In genomic region chr13:54596107-54596690, GRCm38 (mm10) we compare ENCODE assay signal across 17 mouse cellular contexts. TPM values are rescaled to one million over a fixed set of nuclear protein-coding genes. Genes with fewer than 3 reads are reported as not detected.
DNase-seq lines count a peak whose midpoint lies in the region; ATAC-seq and TF ChIP-seq lines count a peak whose summit lies in the region.
"Had no signal": no experiment of that assay in that cellular context is flagged by ENCODE, and none has a peak within 500 bp of the region (broad histone marks: within the 10 kb centered on the region; RNA-seq: fewer than 3 reads in every experiment).

No protein-coding gene starts in this region.

- H3K27me3 ChIP-seq in lung, embryonic 16.5 days (ENCODE audit: control insufficient read depth, insufficient read depth, low read depth, low read length), result no peaks in the 10 kb centered on the region
- H3K27me3 ChIP-seq in heart, postnatal 0 days (ENCODE audit: control insufficient read depth, insufficient read depth, low read length), result no peaks in the 10 kb centered on the region
- no peaks in the 10 kb centered on the region for H3K27me3 ChIP-seq in stomach, postnatal 0 days (ENCODE audit: control insufficient read depth, insufficient read depth, low read length)
- H3K27me3 ChIP-seq: embryonic facial prominence, embryonic 15.5 days had no signal

- H3K27ac ChIP-seq in gastrocnemius, adult 2 months, result peak overlapping the region; percentile 46
- no peak overlapping the region for H3K27ac ChIP-seq in lung, embryonic 16.5 days (ENCODE audit: low read length)
- peak overlapping the region; percentile 64 for H3K27ac ChIP-seq in heart, postnatal 0 days (ENCODE audit: low read depth)
- H3K27ac ChIP-seq in stomach, postnatal 0 days (replicated peaks), result no peak overlapping the region
- H3K27ac ChIP-seq: embryonic facial prominence, embryonic 15.5 days; midbrain, embryonic 12.5 days had no signal

- intact Hi-C loops in gastrocnemius, adult 2 months (cut with DNase I), result no loop called here
- intact Hi-C loops in gastrocnemius, postnatal 14 days (cut with DNase I; ENCODE audit: low total_unique reads), result no loop called here

- no peak for TF ChIP-seq CTCF in gastrocnemius, adult 2 months (IDR thresholded peaks at IDR 0.05)
- no peak for TF ChIP-seq CTCF in heart, postnatal 0 days (IDR thresholded peaks at IDR 0.05; ENCODE audit: low read depth)
- peak; percentile 8; the same call in 1 of the 2 replicates for TF ChIP-seq CTCF in stomach, postnatal 0 days (IDR thresholded peaks at IDR 0.05; ENCODE audit: low read depth)

- H3K4me3 ChIP-seq in gastrocnemius, adult 2 months, result no peak overlapping the region
- H3K4me3 ChIP-seq in lung, embryonic 16.5 days (ENCODE audit: low read length), result no peak overlapping the region
- H3K4me3 ChIP-seq in heart, postnatal 0 days (ENCODE audit: low read depth, low read length), result no peak overlapping the region
- no peak overlapping the region for H3K4me3 ChIP-seq in stomach, postnatal 0 days (ENCODE audit: low read depth, low read length)
- H3K4me3 ChIP-seq: embryonic facial prominence, embryonic 15.5 days; midbrain, embryonic 12.5 days had no signal

- no peak for TF ChIP-seq EP300 in heart, postnatal 0 days (IDR thresholded peaks at IDR 0.05; ENCODE audit: low read depth)
- TF ChIP-seq EP300 in stomach, postnatal 0 days (optimal IDR thresholded peaks at IDR 0.05), result no peak

- H3K4me2 ChIP-seq in lung, embryonic 16.5 days (ENCODE audit: low read depth, low read length), result no peak overlapping the region
- peak overlapping the region; percentile 25 for H3K4me2 ChIP-seq in heart, postnatal 0 days (ENCODE audit: low read depth, low read length)
- no peak overlapping the region for H3K4me2 ChIP-seq in stomach, postnatal 0 days (replicated peaks; ENCODE audit: low read depth)
- H3K4me2 ChIP-seq: embryonic facial prominence, embryonic 15.5 days; liver, embryonic 11.5 days; midbrain, embryonic 12.5 days had no signal

- no peaks in the 10 kb centered on the region for H3K9me3 ChIP-seq in lung, embryonic 16.5 days (ENCODE audit: control insufficient read depth, low read length)
- no peaks in the 10 kb centered on the region for H3K9me3 ChIP-seq in heart, postnatal 0 days (replicated peaks; ENCODE audit: control insufficient read depth, low read length)
- no peaks in the 10 kb centered on the region for H3K9me3 ChIP-seq in stomach, postnatal 0 days (ENCODE audit: control insufficient read depth, low read length)
- H3K9me3 ChIP-seq: embryonic facial prominence, embryonic 15.5 days; midbrain, embryonic 12.5 days had no signal

- H3K9ac ChIP-seq in lung, embryonic 16.5 days (ENCODE audit: low read length), result no peak overlapping the region
- H3K9ac ChIP-seq in heart, postnatal 0 days (replicated peaks; ENCODE audit: low read depth, low read length), result no peak overlapping the region
- no peak overlapping the region for H3K9ac ChIP-seq in stomach, postnatal 0 days (ENCODE audit: low read length)
- H3K9ac ChIP-seq: embryonic facial prominence, embryonic 15.5 days; midbrain, embryonic 12.5 days had no signal

- peak; percentile 11; the same call in 1 of the 2 replicates for ATAC-seq in lung, embryonic 16.5 days (ENCODE audit: low read depth)
- peak; percentile 60 for ATAC-seq in heart, postnatal 0 days (ENCODE audit: insufficient read depth, low read depth)
- peak; percentile 57; the same call in 1 of the 2 replicates for ATAC-seq in stomach, postnatal 0 days (ENCODE audit: low FRiP score, low TSS enrichment)
- ATAC-seq: forebrain, embryonic 14.5 days had no signal

- WGBS in lung, embryonic 16.5 days, result 61% methylated on average over 8 of the region's 8 CpGs
- 46% methylated on average over 8 of the region's 8 CpGs for WGBS in heart, postnatal 0 days
- 60% methylated on average over 8 of the region's 8 CpGs for WGBS in stomach, postnatal 0 days

- DNase-seq in gastrocnemius, adult 2 months, result no peak
- DNase-seq in gastrocnemius, postnatal 14 days, result no peak
- no peak for DNase-seq in lung, adult 18-20 months
- DNase-seq in heart, postnatal 0 days (ENCODE audit: low spot score), result peak; percentile 41
- DNase-seq in stomach, postnatal 0 days (ENCODE audit: low spot score), result peak; percentile 54
- no peak for DNase-seq in frontal cortex, postnatal 36 days (ENCODE audit: low spot score in 2 of 2)
- DNase-seq in urinary bladder, postnatal 36 days (ENCODE audit: low spot score in 2 of 2), result no peak
- DNase-seq: cerebellum, adult 11 months; gastrocnemius, postnatal 10 days; lung, postnatal 14 days; right cerebral cortex, postnatal 25 days; thymus, postnatal 36 days had no signal

- peaks cover 10% of the 10 kb centered on the region for H3K4me1 ChIP-seq in lung, embryonic 16.5 days (replicated peaks; ENCODE audit: control insufficient read depth, insufficient read depth, low read length)
- H3K4me1 ChIP-seq in heart, postnatal 0 days (ENCODE audit: control insufficient read depth, insufficient read depth), result peaks cover 34% of the 10 kb centered on the region
- no peaks in the 10 kb centered on the region for H3K4me1 ChIP-seq in stomach, postnatal 0 days (replicated peaks; ENCODE audit: control insufficient read depth, insufficient read depth)

- no peaks in the 10 kb centered on the region; the same call in none of the 2 replicates for H3K36me3 ChIP-seq in lung, embryonic 16.5 days (ENCODE audit: control insufficient read depth, insufficient read depth, low read length)
- peaks cover 32% of the 10 kb centered on the region for H3K36me3 ChIP-seq in heart, postnatal 0 days (replicated peaks; ENCODE audit: control insufficient read depth, insufficient read depth, low read length)
- H3K36me3 ChIP-seq in stomach, postnatal 0 days (ENCODE audit: control insufficient read depth, insufficient read depth, low read length), result peaks cover 3% of the 10 kb centered on the region; the same call in 1 of the 2 replicates

RNA-seq across cellular contexts. Expression of gene Higd2a, which starts 6.2 kb away (rescaled TPM):
- total RNA-seq in gastrocnemius, adult 2 months (2021), result 100 to 1,000 TPM; 148 to 150 TPM
- 100 to 1,000 TPM; 126 to 131 TPM for total RNA-seq in gastrocnemius, postnatal 14 days (2021)
- polyA plus RNA-seq in lung, embryonic 16.5 days (2015; fragmentation: Nextera tagmentation; extraction: Ambion mirVana), result 189 and 192 TPM in 2 replicates
- 262 and 392 TPM in 2 replicates for total RNA-seq in heart, postnatal 0 days (2014; rRNA removed; ENCODE audit: low replicate concordance)
- 496 and 515 TPM in 2 replicates for polyA plus RNA-seq in heart, postnatal 0 days (2015; fragmentation: Nextera tagmentation; extraction: Ambion mirVana)
- polyA plus RNA-seq in stomach, postnatal 0 days (2015; fragmentation: Nextera tagmentation; extraction: Ambion mirVana), result 282 and 289 TPM in 2 replicates

RNA-seq across cellular contexts. Expression of gene Nop16, which starts 6.3 kb away (rescaled TPM):
- total RNA-seq in gastrocnemius, adult 2 months (2021), result 10 to 100 TPM; 16.2 to 20.5 TPM
- 10 to 100 TPM; 17.6 to 19.4 TPM for total RNA-seq in gastrocnemius, postnatal 14 days (2021)
- polyA plus RNA-seq in lung, embryonic 16.5 days (2015; fragmentation: Nextera tagmentation; extraction: Ambion mirVana), result 69.2 and 71.2 TPM in 2 replicates
- total RNA-seq in heart, postnatal 0 days (2014; rRNA removed; ENCODE audit: low replicate concordance), result 12.1 and 22.9 TPM in 2 replicates
- polyA plus RNA-seq in heart, postnatal 0 days (2015; fragmentation: Nextera tagmentation; extraction: Ambion mirVana), result 29.9 and 30.0 TPM in 2 replicates
- polyA plus RNA-seq in stomach, postnatal 0 days (2015; fragmentation: Nextera tagmentation; extraction: Ambion mirVana), result 51.2 and 53.5 TPM in 2 replicates

RNA-seq across cellular contexts. Expression of gene Cltb, which starts 14.9 kb away (rescaled TPM):
- 100 to 1,000 TPM; 130 to 160 TPM for total RNA-seq in gastrocnemius, adult 2 months (2021)
- total RNA-seq in gastrocnemius, postnatal 14 days (2021), result 10 to 100 TPM; 86.4 to 95.0 TPM
- 46.2 and 47.8 TPM in 2 replicates for polyA plus RNA-seq in lung, embryonic 16.5 days (2015; fragmentation: Nextera tagmentation; extraction: Ambion mirVana)
- total RNA-seq in heart, postnatal 0 days (2014; rRNA removed; ENCODE audit: low replicate concordance), result 32.1 and 43.6 TPM in 2 replicates
- polyA plus RNA-seq in heart, postnatal 0 days (2015; fragmentation: Nextera tagmentation; extraction: Ambion mirVana), result 66.0 and 66.2 TPM in 2 replicates
- 156 and 160 TPM in 2 replicates for polyA plus RNA-seq in stomach, postnatal 0 days (2015; fragmentation: Nextera tagmentation; extraction: Ambion mirVana)

RNA-seq across cellular contexts. Expression of gene Arl10, which starts 21.4 kb away (rescaled TPM):
- total RNA-seq in gastrocnemius, adult 2 months (2021), result 1 to 10 TPM; 2.0 to 3.2 TPM
- 1 to 10 TPM; 2.9 to 3.7 TPM for total RNA-seq in gastrocnemius, postnatal 14 days (2021)
- polyA plus RNA-seq in lung, embryonic 16.5 days (2015; fragmentation: Nextera tagmentation; extraction: Ambion mirVana), result 25.3 and 28.6 TPM in 2 replicates
- total RNA-seq in heart, postnatal 0 days (2014; rRNA removed; ENCODE audit: low replicate concordance), result 13.6 and 85.9 TPM in 2 replicates
- polyA plus RNA-seq in heart, postnatal 0 days (2015; fragmentation: Nextera tagmentation; extraction: Ambion mirVana), result 9.4 and 10.7 TPM in 2 replicates
- 13.3 and 14.4 TPM in 2 replicates for polyA plus RNA-seq in stomach, postnatal 0 days (2015; fragmentation: Nextera tagmentation; extraction: Ambion mirVana)

RNA-seq across cellular contexts. Expression of gene Faf2, which starts 25.4 kb away (rescaled TPM):
- 10 to 100 TPM; 11.1 to 16.8 TPM for total RNA-seq in gastrocnemius, adult 2 months (2021)
- total RNA-seq in gastrocnemius, postnatal 14 days (2021), result 10 to 100 TPM; 16.8 to 17.7 TPM
- polyA plus RNA-seq in lung, embryonic 16.5 days (2015; fragmentation: Nextera tagmentation; extraction: Ambion mirVana), result 72.1 and 78.6 TPM in 2 replicates
- total RNA-seq in heart, postnatal 0 days (2014; rRNA removed; ENCODE audit: low replicate concordance), result 32.1 and 48.9 TPM in 2 replicates
- polyA plus RNA-seq in heart, postnatal 0 days (2015; fragmentation: Nextera tagmentation; extraction: Ambion mirVana), result 27.2 and 29.2 TPM in 2 replicates
- 46.4 and 50.6 TPM in 2 replicates for polyA plus RNA-seq in stomach, postnatal 0 days (2015; fragmentation: Nextera tagmentation; extraction: Ambion mirVana)

Comparison
In these comparisons a context has a peak if more than half of its experiments do, and no peak if none do; other contexts are left out.
1. DNase-seq: peak in heart, postnatal 0 days (single experiment) and stomach, postnatal 0 days (single experiment); none in gastrocnemius, adult 2 months (single experiment), gastrocnemius, postnatal 14 days (single experiment), lung, adult 18-20 months (0 of 2), frontal cortex, postnatal 36 days (0 of 2) and urinary bladder, postnatal 36 days (0 of 2).
2. H3K27ac ChIP-seq: peak in gastrocnemius, adult 2 months (single experiment) and heart, postnatal 0 days (single experiment); none in lung, embryonic 16.5 days (single experiment) and stomach, postnatal 0 days (single experiment).
3. Peak in every context shown above with its lines, with median percentiles within 50 percentile points of each other: ATAC-seq.